Mouse (Mus musculus) embryonic facial prominence, embryonic 14.5 days (tissue): ENCODE data around the gene Tmem175. TPM values are rescaled to one million over a fixed set of nuclear protein-coding genes. Genes with fewer than 3 reads are reported as not detected.
A peak's percentile ranks its signal among the peaks of the same experiment; 100 is the strongest.

Experiments used
- ATAC-seq: fragments of 200-750 bp; cut with Nextera tagmentation; 2 replicates; pipeline ENCODE4 v1.8.0; 2017; ENCODE audit warnings: low read depth, moderate number of reproducible peaks, moderate TSS enrichment
- DNase-seq: peaks from one replicate; pipeline ENCODE4 v3.0.0-alpha.2; 2015; ENCODE audit warnings: low spot score
- H3K27ac ChIP-seq: fragments of 300-500 bp; sonication (generic); replicated peaks from 2 replicates; pipeline ENCODE4 v1.5.1; 2014; ENCODE audit warnings: low read depth, mild to moderate bottlenecking, low read length, moderate library complexity
- H3K27me3 ChIP-seq: fragments of 300-500 bp; sonication (generic); replicated peaks from 2 replicates; pipeline ENCODE4 v1.6.1; 2014; ENCODE audit warnings: low read length; ENCODE audit not compliant: control insufficient read depth, insufficient read depth
- H3K36me3 ChIP-seq: fragments of 300-500 bp; sonication (generic); 2 replicates; pipeline ENCODE4 v1.6.1; 2014; ENCODE audit warnings: low read length, mixed read lengths; ENCODE audit not compliant: control insufficient read depth, insufficient read depth
- H3K4me1 ChIP-seq: fragments of 300-500 bp; sonication (generic); 2 replicates; pipeline ENCODE4 v1.6.1; 2014; ENCODE audit warnings: antibody characterized with exemption, low read length; ENCODE audit not compliant: control insufficient read depth, insufficient read depth
- H3K4me2 ChIP-seq: fragments of 300-500 bp; sonication (generic); 2 replicates; pipeline ENCODE4 v1.6.1; 2014; ENCODE audit warnings: low read depth, mild to moderate bottlenecking, low read length, moderate library complexity, mixed read lengths
- H3K4me3 ChIP-seq: fragments of 300-500 bp; sonication (generic); 2 replicates; pipeline ENCODE4 v1.5.1; 2014; ENCODE audit warnings: low read depth, mild to moderate bottlenecking, low read length
- H3K9ac ChIP-seq: fragments of 300-500 bp; sonication (generic); 2 replicates; pipeline ENCODE4 v1.6.1; 2014; ENCODE audit warnings: low read depth, mild to moderate bottlenecking, low read length, moderate library complexity, mixed read lengths
- H3K9me3 ChIP-seq: fragments of 300-500 bp; sonication (generic); 2 replicates; pipeline ENCODE4 v1.6.1; 2016; ENCODE audit warnings: low read length; ENCODE audit not compliant: control insufficient read depth
- WGBS: fragments of 180-500 bp; shearing (Covaris S2); extraction: QIAGEN DNeasy Blood & Tissue Kit; methylation state at CpG from one replicate; pipeline ENCODE4 v1.1.7; 2014; 5-methylcytosine and 5-hydroxymethylcytosine counted together
- polyA plus RNA-seq: library from polyadenylated mRNA; unstranded; fragments of >200 nt; fragmentation: Nextera tagmentation; extraction: Ambion mirVana; gene quantifications from 2 replicates; pipeline ENCODE4 v1.2.1, GENCODE M21; 2014

Tmem175 gene
- polyA plus RNA-seq, 1 experiment from 2014 or later: 31.0 TPM

DNA sequence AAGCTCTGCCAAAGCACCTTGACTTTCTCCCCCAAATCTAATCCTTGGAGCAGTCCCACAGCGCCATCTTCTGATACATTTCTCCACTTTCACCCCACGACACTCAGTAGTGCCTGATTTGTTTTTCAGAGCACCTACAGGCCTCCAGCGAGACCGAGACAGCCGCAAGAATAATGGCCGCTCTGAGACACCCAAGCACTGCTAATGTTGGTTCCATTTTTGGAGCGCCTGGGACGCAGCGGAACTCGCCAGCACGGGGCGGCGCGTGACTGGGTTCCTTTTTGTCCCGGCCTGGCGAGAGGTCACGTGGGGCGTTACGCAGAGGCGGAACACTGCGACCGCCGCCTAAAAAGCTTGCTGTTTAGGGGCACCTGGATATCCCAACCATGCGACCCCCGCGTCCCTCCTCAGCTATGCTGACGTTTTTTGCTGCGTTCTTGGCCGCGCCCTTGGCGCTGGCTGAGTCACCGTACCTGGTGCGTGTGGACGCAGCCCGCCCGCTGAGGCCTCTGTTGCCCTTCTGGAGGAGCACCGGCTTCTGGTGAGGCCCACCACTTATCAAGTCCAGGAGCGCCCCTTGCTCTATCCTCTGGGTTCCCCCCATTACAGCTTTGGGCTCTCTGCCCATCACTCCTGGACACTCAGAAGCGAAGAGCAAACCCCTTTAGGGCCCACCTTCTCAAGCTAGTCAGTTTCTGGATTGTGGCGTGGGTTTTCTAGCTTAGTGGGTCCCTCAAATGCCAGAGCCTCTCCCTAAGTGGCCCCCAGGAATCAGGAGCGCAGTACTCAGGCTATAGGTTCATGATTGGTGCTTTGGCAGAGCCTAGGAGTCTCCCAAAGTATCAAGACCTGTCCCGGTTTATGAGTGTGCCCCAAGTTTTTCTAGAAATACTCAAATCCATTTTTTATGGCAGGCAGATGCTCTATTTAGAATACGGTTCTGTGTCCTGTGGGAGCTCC is 39.7 kb downstream of the Tmem175 start, which contains the start of gene Dgkq:
Dgkq (minus strand) TSS at position 696 of the 960 bp plus-strand sequence.
- ATAC-seq: peak; percentile 84
- Histone ChIP-seq H3K27me3 (no peaks in the 10 kb centered on the region), H3K4me3 (peak within 1 kb of the TSS; percentile 53), H3K27ac (peak within 1 kb of the TSS; percentile 88), H3K4me1 (peaks cover 13% of the 10 kb centered on the region; the same call in 1 of the 2 replicates), H3K4me2 (peak within 1 kb of the TSS; percentile 78), H3K9ac (peak within 1 kb of the TSS; percentile 76), H3K9me3 (no peaks in the 10 kb centered on the region), H3K36me3 (peaks cover 17% of the 10 kb centered on the region; the same call in 1 of the 2 replicates)
- 7% methylated on average over 35 of the region's 43 CpGs for WGBS
- peak; percentile 89 for DNase-seq

DNA sequence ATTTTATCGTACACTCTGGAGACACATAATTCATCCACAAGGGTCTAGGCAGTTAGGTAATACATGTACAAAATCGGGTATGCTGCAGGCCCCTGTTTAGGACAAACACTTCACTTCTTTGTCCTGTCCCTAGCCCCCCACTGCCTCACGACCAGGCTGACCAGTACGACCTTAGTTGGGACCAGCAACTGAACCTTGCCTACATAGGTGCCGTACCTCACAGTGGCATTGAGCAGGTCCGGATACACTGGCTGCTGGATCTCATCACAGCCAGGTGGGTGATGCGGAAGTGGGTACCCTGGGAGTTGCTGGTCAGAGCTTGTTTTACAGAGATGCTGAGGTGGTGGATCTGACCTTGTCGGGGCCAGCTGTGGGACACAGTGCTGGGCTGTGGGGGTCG is 40.4 kb downstream of the Tmem175 start:
- no peak for ATAC-seq
- peak overlapping the region; percentile 76; the same call in 1 of the 2 replicates for H3K9ac ChIP-seq

GRCm38 (mm10) chr5:108670785-108671184 is 41.2 kb downstream of the Tmem175 start:
- peaks cover 17% of the 10 kb centered on the region; the same call in 1 of the 2 replicates for H3K36me3 ChIP-seq
- H3K4me1 ChIP-seq: peaks cover 13% of the 10 kb centered on the region; the same call in 1 of the 2 replicates
- no peak overlapping the region for H3K4me2 ChIP-seq
- DNase-seq: no peak
- ATAC-seq: no peak
- H3K9ac ChIP-seq: no peak overlapping the region
- H3K4me3 ChIP-seq: no peak overlapping the region
- no peaks in the 10 kb centered on the region for H3K9me3 ChIP-seq
- H3K27ac ChIP-seq: no peak overlapping the region
- no peaks in the 10 kb centered on the region for H3K27me3 ChIP-seq

More for the DNA sequence above, 40.4 kb downstream of the Tmem175 start:
- H3K4me3 ChIP-seq: peak overlapping the region; percentile 53
- peaks cover 13% of the 10 kb centered on the region; the same call in 1 of the 2 replicates for H3K4me1 ChIP-seq
- H3K36me3 ChIP-seq: peaks cover 17% of the 10 kb centered on the region; the same call in 1 of the 2 replicates
- 78% methylated on average over 9 of the region's 9 CpGs for WGBS
- no peaks in the 10 kb centered on the region for H3K27me3 ChIP-seq
- H3K4me2 ChIP-seq: peak overlapping the region; percentile 78
- no peak for DNase-seq
- H3K9me3 ChIP-seq: no peaks in the 10 kb centered on the region
- peak overlapping the region; percentile 88; the same call in 1 of the 2 replicates for H3K27ac ChIP-seq

- Histone ChIP-seq H3K9ac (no peak overlapping the region), H3K36me3 (peaks cover 17% of the 10 kb centered on the region; the same call in 1 of the 2 replicates), H3K4me3 (no peak overlapping the region), H3K4me2 (no peak overlapping the region), H3K4me1 (peaks cover 13% of the 10 kb centered on the region; the same call in 1 of the 2 replicates), H3K27ac (no peak overlapping the region), H3K27me3 (no peaks in the 10 kb centered on the region), H3K9me3 (no peaks in the 10 kb centered on the region)
- DNase-seq (no peak), ATAC-seq (no peak)
- WGBS: 93% methylated on average over 10 of the region's 12 CpGs
These were observed 42.2 kb downstream of the Tmem175 start for GRCm38 (mm10) chr5:108671757-108672156.

GRCm38 (mm10) chr5:108674624-108675023 is 45.1 kb downstream of the Tmem175 start:
- 79% methylated on average over 2 of the region's 2 CpGs for WGBS
- peaks cover 11% of the 10 kb centered on the region; the same call in 1 of the 2 replicates for H3K4me1 ChIP-seq
- H3K4me2 ChIP-seq: no peak overlapping the region
- ATAC-seq: no peak
- no peak overlapping the region for H3K4me3 ChIP-seq
- peaks cover 17% of the 10 kb centered on the region; the same call in 1 of the 2 replicates for H3K36me3 ChIP-seq
- no peak overlapping the region for H3K27ac ChIP-seq
- H3K9me3 ChIP-seq: no peaks in the 10 kb centered on the region
- H3K9ac ChIP-seq: no peak overlapping the region
- no peaks in the 10 kb centered on the region for H3K27me3 ChIP-seq
- no peak for DNase-seq

DNA sequence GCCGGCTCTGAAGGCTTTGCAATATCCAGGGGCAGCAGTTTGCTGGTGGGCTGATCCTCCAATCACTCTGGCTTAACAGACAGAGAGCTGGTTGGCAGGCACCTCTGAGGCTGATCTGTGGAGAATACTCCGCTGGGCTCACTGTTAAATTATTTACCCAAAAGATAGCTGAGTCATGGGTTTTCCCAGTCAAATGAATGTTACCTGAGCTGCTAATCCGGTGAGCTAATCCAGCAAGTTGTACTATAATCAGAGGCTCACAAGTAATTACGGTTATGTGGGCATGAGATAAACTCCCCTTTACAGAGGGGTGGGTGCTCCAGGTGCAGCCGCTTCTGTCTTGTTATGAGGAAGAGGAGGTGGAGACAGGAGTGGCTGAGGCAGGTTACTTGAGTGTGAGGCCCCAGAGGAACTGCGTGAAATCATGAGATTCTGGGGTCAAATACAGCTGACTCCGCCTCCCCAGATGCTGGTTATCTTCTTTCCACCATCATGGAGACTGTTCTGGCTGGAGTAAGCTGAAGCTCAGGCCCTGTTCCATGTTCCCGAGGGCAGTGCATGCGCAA is 45.8 kb downstream of the Tmem175 start, which contains the start of gene Slc26a1:
Slc26a1 (minus strand) TSS at position 319 of the 566 bp plus-strand sequence.
- 0 out of 2 replicates have a peak, but pooled peaks cover 6% of the 10 kb centered on the region for H3K4me1 ChIP-seq
- ATAC-seq (peak; percentile 60; the same call in 1 of the 2 replicates), DNase-seq (peak; percentile 63)
- H3K9me3 ChIP-seq: no peaks in the 10 kb centered on the region
- no peak within 1 kb of the TSS for H3K4me3 ChIP-seq
- no peak within 1 kb of the TSS for H3K4me2 ChIP-seq
- peaks cover 17% of the 10 kb centered on the region; the same call in 1 of the 2 replicates for H3K36me3 ChIP-seq
- H3K9ac ChIP-seq: no peak within 1 kb of the TSS
- 71% methylated on average over 9 of the region's 9 CpGs for WGBS
- H3K27me3 ChIP-seq: no peaks in the 10 kb centered on the region
- H3K27ac ChIP-seq: no peak within 1 kb of the TSS

- Histone ChIP-seq H3K27me3 (no peaks in the 10 kb centered on the region), H3K27ac (peak overlapping the region; percentile 83), H3K36me3 (peaks cover 10% of the 10 kb centered on the region; the same call in 1 of the 2 replicates), H3K9ac (peak overlapping the region; percentile 63), H3K4me2 (peak overlapping the region; percentile 64), H3K9me3 (no peaks in the 10 kb centered on the region), H3K4me1 (0 out of 2 replicates have a peak, but pooled peaks cover 6% of the 10 kb centered on the region), H3K4me3 (peak overlapping the region; percentile 37)
- no peak for DNase-seq
- 20% methylated on average over 4 of the region's 5 CpGs for WGBS
- ATAC-seq: peak; percentile 24
These were observed 47.4 kb downstream of the Tmem175 start for GRCm38 (mm10) chr5:108676772-108677498.
